ENCODE assay signal across 9 mouse cellular contexts in genomic region chr5:72094582-72094981, GRCm38 (mm10).
DNase-seq lines count a peak whose midpoint lies in the region; ATAC-seq and TF ChIP-seq lines count a peak whose summit lies in the region.
"Had no signal": no experiment of that assay in that cellular context is flagged by ENCODE, and none has a peak within 500 bp of the region (broad histone marks: within the 10 kb centered on the region; RNA-seq: fewer than 3 reads in every experiment).

No protein-coding gene starts in this region.

- ATAC-seq in lung, embryonic 14.5 days (ENCODE audit: insufficient read depth) = no peak
- ATAC-seq in neural tube, embryonic 15.5 days (ENCODE audit: low FRiP score) = peak; percentile 57; the same call in 1 of the 2 replicates
- no peak for ATAC-seq in monocyte, adult 5-6 weeks (replicated peaks; ENCODE audit: insufficient number of reproducible peaks, low FRiP score, low TSS enrichment, poor library complexity, severe bottlenecking)
- ATAC-seq: activated CD4-positive, CD25-positive, alpha-beta regulatory T cell, adult 4 months had no signal

- H3K27ac ChIP-seq in gastrocnemius, adult 2 months = no peak overlapping the region
- no peak overlapping the region for H3K27ac ChIP-seq in lung, embryonic 14.5 days (ENCODE audit: low read depth)
- H3K27ac ChIP-seq in neural tube, embryonic 15.5 days (replicated peaks) = no peak overlapping the region

- 51% methylated on average over 7 of the region's 7 CpGs for WGBS in lung, embryonic 14.5 days
- WGBS in neural tube, embryonic 15.5 days = 52% methylated on average over 7 of the region's 7 CpGs

- no peak overlapping the region for H3K9ac ChIP-seq in lung, embryonic 14.5 days
- H3K9ac ChIP-seq in neural tube, embryonic 15.5 days (replicated peaks) = no peak overlapping the region

- no peak overlapping the region for H3K4me2 ChIP-seq in lung, embryonic 14.5 days
- H3K4me2 ChIP-seq in neural tube, embryonic 15.5 days = no peak overlapping the region

- no peak overlapping the region for H3K4me3 ChIP-seq in gastrocnemius, adult 2 months
- H3K4me3 ChIP-seq in lung, embryonic 14.5 days (ENCODE audit: low read depth, low read length) = no peak overlapping the region
- H3K4me3 ChIP-seq in neural tube, embryonic 15.5 days (replicated peaks) = no peak overlapping the region

- H3K27me3 ChIP-seq in lung, embryonic 14.5 days (ENCODE audit: insufficient read depth, low read length) = no peaks in the 10 kb centered on the region
- no peaks in the 10 kb centered on the region for H3K27me3 ChIP-seq in neural tube, embryonic 15.5 days (replicated peaks)

- no peak for TF ChIP-seq POLR2A in brain, embryonic 14.5 days (IDR thresholded peaks at IDR 0.05; ENCODE audit: borderline replicate concordance, extremely low read depth, insufficient read depth, insufficient read length, poor library complexity, severe bottlenecking)

- DNase-seq in gastrocnemius, adult 2 months = no peak
- DNase-seq in gastrocnemius, postnatal 10 days = no peak
- DNase-seq in lung, embryonic 14.5 days = peak; percentile 69
- DNase-seq in lung, postnatal 14 days = no peak
- peak; percentile 74 for DNase-seq in brain, embryonic 14.5 days (ENCODE audit: low read depth)
- no peak for DNase-seq in right cerebral cortex, postnatal 36 days (ENCODE audit: low spot score in 2 of 2)

- no peaks in the 10 kb centered on the region for H3K4me1 ChIP-seq in lung, embryonic 14.5 days (ENCODE audit: insufficient read depth)
- peaks cover 12% of the 10 kb centered on the region; the same call in 1 of the 2 replicates for H3K4me1 ChIP-seq in neural tube, embryonic 15.5 days

- TF ChIP-seq CTCF in gastrocnemius, adult 2 months (IDR thresholded peaks at IDR 0.05) = peak; percentile 46
- TF ChIP-seq CTCF in lung, embryonic 14.5 days (IDR thresholded peaks at IDR 0.05; ENCODE audit: low read depth) = peak; percentile 61
- no peak for TF ChIP-seq CTCF in brain, embryonic 14.5 days (IDR thresholded peaks at IDR 0.05; ENCODE audit: borderline replicate concordance, extremely low read depth, insufficient read depth, insufficient read length)

- H3K36me3 ChIP-seq in lung, embryonic 14.5 days (ENCODE audit: insufficient read depth) = no peaks in the 10 kb centered on the region
- H3K36me3 ChIP-seq in neural tube, embryonic 15.5 days = no peaks in the 10 kb centered on the region

- intact Hi-C loops in gastrocnemius, adult 2 months (cut with DNase I) = loop anchor here (10.0 kb wide), 1 partner anchor 590 kb away; no protein-coding TSS in a partner anchor

- H3K9me3 ChIP-seq in lung, embryonic 14.5 days (ENCODE audit: low read depth, low read length) = no peaks in the 10 kb centered on the region
- no peaks in the 10 kb centered on the region for H3K9me3 ChIP-seq in neural tube, embryonic 15.5 days (replicated peaks)

Comparison
In these comparisons a context has a peak if more than half of its experiments do, and no peak if none do; other contexts are left out.
1. DNase-seq: peak in lung, embryonic 14.5 days (single experiment) and brain, embryonic 14.5 days (single experiment); none in gastrocnemius, adult 2 months (single experiment), gastrocnemius, postnatal 10 days (single experiment), lung, postnatal 14 days (single experiment) and right cerebral cortex, postnatal 36 days (0 of 2).